ENCODE assay signal across 30 mouse cellular contexts in the genomic region with DNA sequence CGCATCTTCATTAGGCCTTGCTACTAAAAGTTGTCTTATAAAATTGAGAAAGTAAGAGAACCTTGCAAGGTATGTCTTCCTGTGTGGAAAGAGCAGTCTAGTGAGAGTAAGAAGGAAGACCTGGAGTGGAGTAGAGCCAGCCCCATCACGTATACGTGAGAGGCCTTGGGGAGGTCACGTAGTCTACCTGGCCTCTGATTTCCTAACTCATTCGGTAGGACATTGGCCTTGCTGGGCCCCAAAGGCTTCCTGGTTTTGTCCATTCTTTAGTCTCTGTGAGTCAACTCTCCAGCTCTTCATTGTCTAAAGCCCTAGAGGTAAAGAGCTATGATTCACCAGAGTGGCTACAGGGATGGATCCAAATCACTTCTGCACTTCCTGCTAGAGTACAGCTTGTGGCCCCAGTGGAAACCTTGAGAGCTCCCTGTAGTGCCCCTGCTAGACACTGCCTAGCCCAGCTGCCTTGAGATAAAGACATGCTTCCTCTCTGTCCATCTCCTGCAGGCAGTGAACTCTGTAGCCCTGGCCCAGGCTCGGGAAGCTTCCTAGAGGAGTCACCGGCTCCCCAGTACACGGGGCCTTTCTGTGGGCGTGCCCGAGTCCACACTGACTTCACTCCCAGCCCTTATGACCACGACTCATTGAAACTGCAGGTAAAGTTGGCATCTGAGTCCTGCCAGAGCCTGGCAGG. TPM values are rescaled to one million over a fixed set of nuclear protein-coding genes. Genes with fewer than 3 reads are reported as not detected.
DNase-seq lines count a peak whose midpoint lies in the region; ATAC-seq and TF ChIP-seq lines count a peak whose summit lies in the region.
"Had no signal": no experiment of that assay in that cellular context is flagged by ENCODE, and none has a peak within 500 bp of the region (broad histone marks: within the 10 kb centered on the region; RNA-seq: fewer than 3 reads in every experiment).

No protein-coding gene starts in this region.

- H3K27me3 ChIP-seq in intestine, postnatal 0 days (replicated peaks; ENCODE audit: control insufficient read depth, insufficient read depth, low read length) = no peaks in the 10 kb centered on the region
- H3K27me3 ChIP-seq: embryonic facial prominence, embryonic 13.5 days; forebrain, embryonic 12.5 days; forebrain, embryonic 15.5 days; heart, embryonic 15.5 days had no signal

- no peak overlapping the region for H3K9ac ChIP-seq in intestine, postnatal 0 days (ENCODE audit: low read depth, low read length)
- H3K9ac ChIP-seq: embryonic facial prominence, embryonic 13.5 days; forebrain, embryonic 12.5 days; forebrain, embryonic 15.5 days; heart, embryonic 15.5 days; hindbrain, embryonic 14.5 days had no signal

- ATAC-seq in intestine, postnatal 0 days = peak; percentile 85
- no peak for ATAC-seq in CD4-positive, CD25-positive, alpha-beta regulatory T cell, adult 4 months
- ATAC-seq: forebrain, embryonic 15.5 days; hindbrain, postnatal 0 days had no signal

- TF ChIP-seq CTCF in intestine, postnatal 0 days (IDR thresholded peaks at IDR 0.05; ENCODE audit: low read depth) = no peak

- H3K27ac ChIP-seq in intestine, postnatal 0 days (ENCODE audit: low read depth, low read length) = peak overlapping the region; percentile 15; the same call in 1 of the 2 replicates
- H3K27ac ChIP-seq: embryonic facial prominence, embryonic 10.5 days; embryonic facial prominence, embryonic 13.5 days; forebrain, embryonic 12.5 days; forebrain, embryonic 15.5 days; heart, embryonic 15.5 days; hindbrain, embryonic 14.5 days; hindbrain, postnatal 0 days had no signal

- DNase-seq in 3134 (ENCODE audit: extremely low read depth, insufficient read length, low spot score) = peak; percentile 23
- peak; percentile 57 for DNase-seq in 3T3-L1 (ENCODE audit: low read depth, low spot score)
- peak; percentile 5 for DNase-seq in NIH3T3 (ENCODE audit: low read depth)
- no peak for DNase-seq in neural tube, embryonic 10.5 days (ENCODE audit: extremely low spot score, low spot score)
- no peak for DNase-seq in gastrocnemius, adult 8-10 months (ENCODE audit: low spot score in 2 of 2)
- DNase-seq in cerebellum, adult 11 months = no peak
- DNase-seq: adrenal gland, adult 2 months; adrenal gland, postnatal 14 days; cerebellum, adult 11-12 months; cerebellum, adult 8-10 months; cerebellum, postnatal 10 days; cerebellum, postnatal 36 days; embryo, embryonic 11 days; gastrocnemius, postnatal 10 days; gastrocnemius, postnatal 36 days; heart, postnatal 10 days; heart, postnatal 4 days had no signal

- H3K4me1 ChIP-seq in intestine, postnatal 0 days (replicated peaks; ENCODE audit: control insufficient read depth, insufficient read depth, low read length) = no peaks in the 10 kb centered on the region
- H3K4me1 ChIP-seq: embryonic facial prominence, embryonic 10.5 days; embryonic facial prominence, embryonic 13.5 days; forebrain, embryonic 15.5 days; heart, embryonic 15.5 days had no signal

- WGBS in intestine, postnatal 0 days = 63% methylated on average over 11 of the region's 11 CpGs

- H3K4me3 ChIP-seq in intestine, postnatal 0 days (ENCODE audit: low read depth, low read length) = no peak overlapping the region
- H3K4me3 ChIP-seq: embryonic facial prominence, embryonic 10.5 days; embryonic facial prominence, embryonic 13.5 days; erythroblast, embryonic 14.5 days; forebrain, embryonic 12.5 days; forebrain, embryonic 15.5 days; heart, embryonic 15.5 days had no signal

- H3K36me3 ChIP-seq in intestine, postnatal 0 days (ENCODE audit: control insufficient read depth, insufficient read depth) = no peaks in the 10 kb centered on the region
- H3K36me3 ChIP-seq: embryonic facial prominence, embryonic 10.5 days; embryonic facial prominence, embryonic 13.5 days; forebrain, embryonic 12.5 days; forebrain, embryonic 15.5 days; heart, embryonic 15.5 days had no signal

- H3K9me3 ChIP-seq in intestine, postnatal 0 days (ENCODE audit: control insufficient read depth) = no peaks in the 10 kb centered on the region
- H3K9me3 ChIP-seq: embryonic facial prominence, embryonic 10.5 days; embryonic facial prominence, embryonic 13.5 days; forebrain, embryonic 12.5 days; forebrain, embryonic 15.5 days; heart, embryonic 15.5 days had no signal

- no peak overlapping the region for H3K4me2 ChIP-seq in intestine, postnatal 0 days (replicated peaks; ENCODE audit: low read depth)
- H3K4me2 ChIP-seq: embryonic facial prominence, embryonic 13.5 days; forebrain, embryonic 12.5 days; forebrain, embryonic 15.5 days; heart, embryonic 11.5 days; heart, embryonic 15.5 days; hindbrain, embryonic 14.5 days had no signal

RNA-seq across cellular contexts. Expression of gene Sash3, which starts 12.1 kb away (rescaled TPM):
- 1.5 and 2.1 TPM in 2 replicates for polyA plus RNA-seq in intestine, postnatal 0 days (2015; fragmentation: Nextera tagmentation; extraction: Ambion mirVana)
- total RNA-seq in gastrocnemius, adult 8-10 months (2022) = under 1 TPM in 3 of 4 experiments, not detected in 1; 0.10 to 0.46 (median 0.18) TPM
- polyA plus RNA-seq in CD4-positive, CD25-positive, alpha-beta regulatory T cell, adult 4 months (2017; shearing (Covaris generic)) = 100 to 1,000 TPM; 332 to 499 TPM
- polyA plus RNA-seq: C2C12 had no signal

RNA-seq across cellular contexts. Expression of gene Xpnpep2, which starts 49.8 kb away (rescaled TPM):
- polyA plus RNA-seq in intestine, postnatal 0 days (2015; fragmentation: Nextera tagmentation; extraction: Ambion mirVana) = 3.9 and 4.4 TPM in 2 replicates
- total RNA-seq in gastrocnemius, adult 8-10 months (2022) = under 1 TPM; 0.34 to 0.40 (median 0.37) TPM
- under 1 TPM in 1 of 2 experiments, not detected in 1; 0.59 TPM for polyA plus RNA-seq in CD4-positive, CD25-positive, alpha-beta regulatory T cell, adult 4 months (2017; shearing (Covaris generic))
- total RNA-seq: granulocyte monocyte progenitor cell, adult 5-6 weeks had no signal
- polyA plus RNA-seq: erythroblast, embryonic 14.5 days had no signal

RNA-seq across cellular contexts. Expression of gene Zdhhc9, which starts 50.3 kb away (rescaled TPM):
- 11.7 and 14.9 TPM in 2 replicates for polyA plus RNA-seq in intestine, postnatal 0 days (2015; fragmentation: Nextera tagmentation; extraction: Ambion mirVana)
- total RNA-seq in gastrocnemius, adult 8-10 months (2022) = 1 to 10 TPM; 7.8 to 9.6 (median 8.6) TPM
- 1 to 10 TPM; 1.7 to 3.0 TPM for polyA plus RNA-seq in CD4-positive, CD25-positive, alpha-beta regulatory T cell, adult 4 months (2017; shearing (Covaris generic))

Comparison
In these comparisons a context has a peak if more than half of its experiments do, and no peak if none do; other contexts are left out.
1. DNase-seq: peak in 3134 (single experiment), 3T3-L1 (single experiment) and NIH3T3 (single experiment); none in neural tube, embryonic 10.5 days (single experiment), gastrocnemius, adult 8-10 months (0 of 2) and cerebellum, adult 11 months (single experiment).
2. RNA of gene Sash3, which starts 12.1 kb away (polyA plus RNA-seq): 332 to 499 TPM in CD4-positive, CD25-positive, alpha-beta regulatory T cell, adult 4 months; 1.5 to 2.1 TPM in intestine, postnatal 0 days; every median in the first group is over 100 times any median in the second.